ENCODE assay signal across 14 mouse cellular contexts in the genomic region with DNA sequence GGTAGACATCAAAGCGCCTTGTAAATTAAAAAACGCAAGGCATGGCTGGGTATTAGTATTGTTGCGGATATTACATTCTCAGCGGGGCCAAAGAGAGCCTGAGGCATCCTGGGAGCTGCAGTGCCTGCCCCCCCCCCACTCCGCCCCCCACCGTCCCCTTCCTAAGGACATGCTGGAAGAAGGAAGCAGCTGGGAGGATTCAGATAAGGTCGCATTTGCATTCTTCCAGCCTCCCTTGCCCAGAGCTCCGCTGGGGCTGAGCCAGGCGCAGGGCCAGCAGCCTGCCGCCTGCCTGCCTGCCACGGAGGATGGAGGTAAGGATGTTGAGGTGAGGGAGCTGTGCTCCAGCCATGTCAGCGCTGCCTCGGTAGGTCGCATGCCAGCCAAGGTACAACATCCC.
DNase-seq lines count a peak whose midpoint lies in the region; ATAC-seq and TF ChIP-seq lines count a peak whose summit lies in the region.
"Had no signal": no experiment of that assay in that cellular context is flagged by ENCODE, and none has a peak within 500 bp of the region (broad histone marks: within the 10 kb centered on the region; RNA-seq: fewer than 3 reads in every experiment).

No protein-coding gene starts in this region.

- no peaks in the 10 kb centered on the region for H3K9me3 ChIP-seq in neural tube, embryonic 13.5 days
- no peaks in the 10 kb centered on the region for H3K9me3 ChIP-seq in neural tube, embryonic 15.5 days (replicated peaks)
- H3K9me3 ChIP-seq in hindbrain, embryonic 12.5 days (replicated peaks), result no peaks in the 10 kb centered on the region; the same call in 1 of the 2 replicates
- H3K9me3 ChIP-seq in midbrain, postnatal 0 days (ENCODE audit: low read length), result no peaks in the 10 kb centered on the region
- H3K9me3 ChIP-seq: embryonic facial prominence, embryonic 10.5 days had no signal

- no peaks in the 10 kb centered on the region; the same call in 1 of the 2 replicates for H3K27me3 ChIP-seq in neural tube, embryonic 13.5 days
- H3K27me3 ChIP-seq in neural tube, embryonic 15.5 days (replicated peaks), result no peaks in the 10 kb centered on the region
- H3K27me3 ChIP-seq in hindbrain, embryonic 12.5 days, result no peaks in the 10 kb centered on the region
- H3K27me3 ChIP-seq in midbrain, postnatal 0 days (ENCODE audit: insufficient read depth, low read length), result no peaks in the 10 kb centered on the region
- H3K27me3 ChIP-seq: liver, embryonic 15.5 days had no signal

- H3K4me1 ChIP-seq in neural tube, embryonic 13.5 days (replicated peaks), result peaks cover 6% of the 10 kb centered on the region
- peaks cover 9% of the 10 kb centered on the region for H3K4me1 ChIP-seq in neural tube, embryonic 15.5 days
- H3K4me1 ChIP-seq in hindbrain, embryonic 12.5 days, result peaks cover 7% of the 10 kb centered on the region; the same call in 1 of the 2 replicates
- 0 out of 2 replicates have a peak, but pooled peaks cover 8% of the 10 kb centered on the region for H3K4me1 ChIP-seq in midbrain, postnatal 0 days (ENCODE audit: insufficient read depth, low read length)
- H3K4me1 ChIP-seq: liver, embryonic 15.5 days had no signal

- DNase-seq in cerebellum, adult 11 months, result peak; percentile 5
- no peak for DNase-seq in cerebellum, adult 8-10 months
- DNase-seq in midbrain, postnatal 0 days (ENCODE audit: low spot score), result peak; percentile 37
- no peak for DNase-seq in T-cell, adult 2 months (ENCODE audit: low spot score)
- no peak for DNase-seq in kidney, postnatal 10 days
- DNase-seq: heart, adult 2 months; kidney, postnatal 25 days had no signal

- H3K4me3 ChIP-seq in neural tube, embryonic 13.5 days, result no peak overlapping the region
- no peak overlapping the region for H3K4me3 ChIP-seq in neural tube, embryonic 15.5 days (replicated peaks)
- H3K4me3 ChIP-seq in hindbrain, embryonic 12.5 days, result no peak overlapping the region
- no peak overlapping the region for H3K4me3 ChIP-seq in midbrain, postnatal 0 days (ENCODE audit: low read depth, low read length)
- H3K4me3 ChIP-seq: embryonic facial prominence, embryonic 10.5 days; heart, adult 2 months; liver, embryonic 15.5 days had no signal

- no peak overlapping the region for H3K9ac ChIP-seq in neural tube, embryonic 13.5 days
- no peak overlapping the region for H3K9ac ChIP-seq in neural tube, embryonic 15.5 days (replicated peaks)
- H3K9ac ChIP-seq in hindbrain, embryonic 12.5 days, result no peak overlapping the region
- H3K9ac ChIP-seq in midbrain, postnatal 0 days (replicated peaks; ENCODE audit: low read length, poor library complexity, severe bottlenecking), result peak overlapping the region; percentile 9; the same call in 1 of the 2 replicates
- H3K9ac ChIP-seq: liver, embryonic 15.5 days had no signal

- ATAC-seq in neural tube, embryonic 13.5 days (ENCODE audit: low read depth), result peak; percentile 27; the same call in 1 of the 2 replicates
- no peak for ATAC-seq in neural tube, embryonic 15.5 days (ENCODE audit: low FRiP score)
- ATAC-seq in hindbrain, embryonic 12.5 days (ENCODE audit: low FRiP score), result peak; percentile 67; the same call in 1 of the 2 replicates
- no peak for ATAC-seq in midbrain, postnatal 0 days (ENCODE audit: low FRiP score)
- ATAC-seq: inflammation-experienced regulatory T-cells, adult 6 months had no signal

- H3K36me3 ChIP-seq in neural tube, embryonic 13.5 days, result no peaks in the 10 kb centered on the region
- H3K36me3 ChIP-seq in neural tube, embryonic 15.5 days, result no peaks in the 10 kb centered on the region
- H3K36me3 ChIP-seq in hindbrain, embryonic 12.5 days, result no peaks in the 10 kb centered on the region
- no peaks in the 10 kb centered on the region for H3K36me3 ChIP-seq in midbrain, postnatal 0 days (ENCODE audit: insufficient read depth, low read length)
- H3K36me3 ChIP-seq: embryonic facial prominence, embryonic 10.5 days; liver, embryonic 15.5 days had no signal

- 34% methylated on average over 14 of the region's 14 CpGs for WGBS in neural tube, embryonic 13.5 days
- WGBS in neural tube, embryonic 15.5 days, result 29% methylated on average over 13 of the region's 14 CpGs
- WGBS in hindbrain, embryonic 12.5 days, result 22% methylated on average over 14 of the region's 14 CpGs
- 15% methylated on average over 14 of the region's 14 CpGs for WGBS in midbrain, postnatal 0 days

- no peak overlapping the region for H3K4me2 ChIP-seq in neural tube, embryonic 13.5 days
- no peak overlapping the region for H3K4me2 ChIP-seq in neural tube, embryonic 15.5 days
- 0 out of 2 replicates have a peak overlapping the region, but pooled peaks have one; percentile 19 for H3K4me2 ChIP-seq in hindbrain, embryonic 12.5 days (replicated peaks)
- H3K4me2 ChIP-seq in midbrain, postnatal 0 days (ENCODE audit: low read depth, low read length, poor library complexity, severe bottlenecking), result no peak overlapping the region
- H3K4me2 ChIP-seq: liver, embryonic 15.5 days had no signal

- H3K27ac ChIP-seq in neural tube, embryonic 13.5 days (replicated peaks), result peak overlapping the region; percentile 34; the same call in 1 of the 2 replicates
- H3K27ac ChIP-seq in neural tube, embryonic 15.5 days (replicated peaks), result no peak overlapping the region; the same call in 1 of the 2 replicates
- peak overlapping the region; percentile 64 for H3K27ac ChIP-seq in hindbrain, embryonic 12.5 days
- 0 out of 2 replicates have a peak overlapping the region, but pooled peaks have one; percentile 2 for H3K27ac ChIP-seq in midbrain, postnatal 0 days (ENCODE audit: low read depth, low read length)
- H3K27ac ChIP-seq: embryonic facial prominence, embryonic 10.5 days; heart, adult 2 months; liver, embryonic 15.5 days; macrophage had no signal

- TF ChIP-seq CTCF in midbrain, postnatal 0 days (IDR thresholded peaks at IDR 0.05), result 0 out of 2 replicates have a peak, but pooled peaks have one; percentile 29

Comparison
In these comparisons a context has a peak if more than half of its experiments do, and no peak if none do; other contexts are left out.
1. DNase-seq: peak in cerebellum, adult 11 months (single experiment) and midbrain, postnatal 0 days (single experiment); none in cerebellum, adult 8-10 months (single experiment), T-cell, adult 2 months (single experiment) and kidney, postnatal 10 days (single experiment).
2. ATAC-seq: peak in neural tube, embryonic 13.5 days (single experiment) and hindbrain, embryonic 12.5 days (single experiment); none in neural tube, embryonic 15.5 days (single experiment) and midbrain, postnatal 0 days (single experiment).